Mouse (Mus musculus): Measurements from ENCODE around the gene Birc3. TPM values are rescaled to one million over a fixed set of nuclear protein-coding genes. Genes with fewer than 3 reads are reported as not detected.

Gene Birc3
- polyA plus RNA-seq, 1 experiment from 2014 or later = 1.9 TPM

GRCm38 (mm10) chr9:7805101-7805506 is 67.9 kb downstream of the Birc3 start:
- Histone ChIP-seq H3K4me1 (ENCODE audit: control insufficient read depth, insufficient read depth, low read length) (no peaks in the 10 kb centered on the region), H3K27ac (ENCODE audit: low read depth, low read length) (no peak overlapping the region), H3K9ac (ENCODE audit: low read length) (no peak overlapping the region), H3K4me2 (ENCODE audit: low read length) (no peak overlapping the region), H3K9me3 (replicated peaks; ENCODE audit: control insufficient read depth, low read length) (no peaks in the 10 kb centered on the region), H3K36me3 (ENCODE audit: control insufficient read depth, insufficient read depth, low read length) (no peaks in the 10 kb centered on the region), H3K4me3 (ENCODE audit: low read depth, low read length) (no peak overlapping the region), H3K27me3 (replicated peaks; ENCODE audit: control insufficient read depth, insufficient read depth, low read length) (no peaks in the 10 kb centered on the region)
- ATAC-seq (no peak), DNase-seq (ENCODE audit: low spot score) (no peak)
- WGBS = 54% methylated on average over 4 of the region's 5 CpGs

Other genes starting within 250 kb of the Birc3 start
- gene Mmp20, start 245.0 kb downstream of the Birc3 start, polyA plus RNA-seq (2014; fragmentation: Nextera tagmentation; extraction: Ambion mirVana) = not detected in 2 replicates
- not detected in 2 replicates for gene Mmp7, start 181.1 kb downstream of the Birc3 start, polyA plus RNA-seq (2014; fragmentation: Nextera tagmentation; extraction: Ambion mirVana)
- 40.7 and 43.9 TPM in 2 replicates for gene Tmem123, start 109.1 kb downstream of the Birc3 start, polyA plus RNA-seq (2014; fragmentation: Nextera tagmentation; extraction: Ambion mirVana)
- gene Birc2, start 36.1 kb downstream of the Birc3 start, polyA plus RNA-seq (2014; fragmentation: Nextera tagmentation; extraction: Ambion mirVana) = 52.8 and 58.5 TPM in 2 replicates
- 7.6 and 8.7 TPM in 2 replicates for gene Yap1, start 131.4 kb upstream of the Birc3 start, polyA plus RNA-seq (2014; fragmentation: Nextera tagmentation; extraction: Ambion mirVana)
- gene Cfap300, start 169.6 kb upstream of the Birc3 start, polyA plus RNA-seq (2014; fragmentation: Nextera tagmentation; extraction: Ambion mirVana) = 17.4 and 18.1 TPM in 2 replicates